Mouse (Mus musculus): Measurements from ENCODE around the gene Il13.

GRCm38 (mm10) chr11:53619428-53619827, 15.1 kb downstream of the Il13 start:
- TF ChIP-seq EP300 (IDR thresholded peaks at IDR 0.05; ENCODE audit: low read length) = no peak
- no peak for TF ChIP-seq TCF12 (IDR thresholded peaks at IDR 0.05; ENCODE audit: low read depth, low read length)
- no peak for TF ChIP-seq NRF1 (IDR thresholded peaks at IDR 0.05; ENCODE audit: low read depth, low read length)
- TF ChIP-seq CTCF (conservative IDR thresholded peaks at IDR 0.05 in 1 of 2, IDR thresholded peaks at IDR 0.05 in 1 of 2; ENCODE audit: low read depth in 2 of 2, low read length in 2 of 2) = no peak
- no peak for TF ChIP-seq MAX (IDR thresholded peaks at IDR 0.05; ENCODE audit: low read length)
- TF ChIP-seq JUN (IDR thresholded peaks at IDR 0.05; ENCODE audit: insufficient read depth, low read depth, low read length) = no peak
- TF ChIP-seq ELF1 (IDR thresholded peaks at IDR 0.05; ENCODE audit: low read depth, low read length) = no peak
- no peak for TF ChIP-seq GABPA (IDR thresholded peaks at IDR 0.05; ENCODE audit: insufficient replicate concordance, low read depth, low read length)
- 0 out of 2 replicates have a peak, but pooled peaks have one; percentile 22 for TF ChIP-seq UBTF (IDR thresholded peaks at IDR 0.05; ENCODE audit: low read depth, low read length)
- no peak for TF ChIP-seq SIN3A (IDR thresholded peaks at IDR 0.05; ENCODE audit: low read length)
- TF ChIP-seq POLR2A (IDR thresholded peaks at IDR 0.05; ENCODE audit: low read depth, low read length) = no peak
- no peak for TF ChIP-seq MEF2A (IDR thresholded peaks at IDR 0.05; ENCODE audit: borderline replicate concordance, low read depth, low read length)
- no peak for TF ChIP-seq E2F4 (IDR thresholded peaks at IDR 0.05; ENCODE audit: insufficient replicate concordance, low read depth, low read length)
